Mouse (Mus musculus) adipocyte (in vitro differentiated cells): Measurements from ENCODE around the gene Klk10.

Experiments used
- DNase-seq: peaks from one replicate; pipeline ENCODE4 v3.0.0-alpha.2; 2016; ENCODE audit warnings: low spot score

Klk10 gene

GRCm38 (mm10) chr7:43780746-43781145 is at the start of gene Klk10:
Klk10 (plus strand) TSS chr7:43781035.
- DNase-seq: no peak

GRCm38 (mm10) chr7:43747788-43748187 is 33.0 kb upstream of the Klk10 start:
- peak; percentile 16 for DNase-seq

- peak; percentile 18 for DNase-seq
Observed at GRCm38 (mm10) chr7:43752806-43753205, 28.0 kb upstream of the Klk10 start.

GRCm38 (mm10) chr7:43766484-43766883 is 14.4 kb upstream of the Klk10 start:
- no peak for DNase-seq

GRCm38 (mm10) chr7:43768597-43768996 is 12.2 kb upstream of the Klk10 start, which contains the start of gene Klk12:
Klk12 (plus strand) TSS chr7:43768897.
- DNase-seq: no peak

- no peak for DNase-seq
Observed at GRCm38 (mm10) chr7:43769636-43770035, 11.2 kb upstream of the Klk10 start.

- no peak for DNase-seq
Observed at GRCm38 (mm10) chr7:43770701-43771100, 10.1 kb upstream of the Klk10 start.

- no peak for DNase-seq
Observed at GRCm38 (mm10) chr7:43771916-43772315, 8.9 kb upstream of the Klk10 start.

GRCm38 (mm10) chr7:43772901-43773300 is 7.9 kb upstream of the Klk10 start:
- no peak for DNase-seq

GRCm38 (mm10) chr7:43774364-43774763 is 6.5 kb upstream of the Klk10 start, which contains the start of gene Klk11:
Klk11 (plus strand) TSS chr7:43774604.
- DNase-seq: no peak

- peak; percentile 8 for DNase-seq
Observed at GRCm38 (mm10) chr7:43774802-43775201, 6.0 kb upstream of the Klk10 start.

GRCm38 (mm10) chr7:43775311-43776057 is 5.4 kb upstream of the Klk10 start:
- no peak for DNase-seq

GRCm38 (mm10) chr7:43776506-43776905 is 4.3 kb upstream of the Klk10 start:
- no peak for DNase-seq

GRCm38 (mm10) chr7:43777423-43777822 is 3.4 kb upstream of the Klk10 start:
- DNase-seq: no peak

- no peak for DNase-seq
Observed at GRCm38 (mm10) chr7:43778176-43778970, 2.5 kb upstream of the Klk10 start.

- no peak for DNase-seq
Observed at GRCm38 (mm10) chr7:43780241-43780640, 594 bp upstream of the Klk10 start.

GRCm38 (mm10) chr7:43781541-43781940 is 706 bp downstream of the Klk10 start:
- DNase-seq: no peak

- DNase-seq: peak; percentile 18
Observed at GRCm38 (mm10) chr7:43782275-43783265, 1.7 kb downstream of the Klk10 start.

- peak; percentile 78 for DNase-seq
Observed at GRCm38 (mm10) chr7:43785286-43785685, 4.5 kb downstream of the Klk10 start.

- DNase-seq: no peak
Observed at GRCm38 (mm10) chr7:43788096-43788495, 7.3 kb downstream of the Klk10 start.

- DNase-seq: no peak
Observed at GRCm38 (mm10) chr7:43789295-43789694, 8.5 kb downstream of the Klk10 start.

GRCm38 (mm10) chr7:43791591-43791990 is 10.8 kb downstream of the Klk10 start, which contains the start of gene Klk9:
Klk9 (plus strand) TSS chr7:43791891.
- no peak for DNase-seq
